Mouse (Mus musculus) hindbrain, postnatal 0 days (tissue): ENCODE measurements at regions not wholly inside any gene's neighbourhood (a gene's known extent, or its start where the extent isn't known, plus 50 kb on each side); places are given as distances from the start of the nearest gene placed in this dataset.
"Not testable (repeated sequence)": the region's sequence is repeated elsewhere in the genome, so short reads cannot be mapped to it uniquely, and the experiment has no call there.

Experiments
- ATAC-seq: fragments of 200-750 bp; cut with Nextera tagmentation; 2 replicates; pipeline ENCODE4 v1.8.0; 2017; ENCODE audit warnings: mild to moderate bottlenecking, moderate TSS enrichment, moderate library complexity
- DNase-seq: peaks from one replicate; pipeline ENCODE4 v3.0.0-alpha.2; 2015; ENCODE audit warnings: low spot score
- H3K27ac ChIP-seq: fragments of 300-500 bp; sonication (generic); 2 replicates; pipeline ENCODE4 v1.5.1; 2014; ENCODE audit warnings: mild to moderate bottlenecking
- H3K27me3 ChIP-seq: fragments of 300-500 bp; sonication (generic); 2 replicates; pipeline ENCODE4 v1.6.1; 2014; ENCODE audit warnings: low read length, mixed read lengths; ENCODE audit not compliant: insufficient read depth
- H3K36me3 ChIP-seq: fragments of 300-500 bp; sonication (generic); 2 replicates; pipeline ENCODE4 v1.6.1; 2014; ENCODE audit warnings: low read length, mixed read lengths; ENCODE audit not compliant: insufficient read depth
- H3K4me1 ChIP-seq: fragments of 300-500 bp; sonication (generic); 2 replicates; pipeline ENCODE4 v1.6.1; 2014; ENCODE audit warnings: antibody characterized with exemption, low read length, mixed read lengths; ENCODE audit not compliant: insufficient read depth
- H3K4me2 ChIP-seq: fragments of 300-500 bp; sonication (generic); 2 replicates; pipeline ENCODE4 v1.6.1; 2014; ENCODE audit warnings: low read depth, mild to moderate bottlenecking, low read length, moderate library complexity, mixed read lengths
- H3K4me3 ChIP-seq: fragments of 300-500 bp; sonication (generic); 2 replicates; pipeline ENCODE4 v1.5.1; 2014; ENCODE audit warnings: low read length
- H3K9ac ChIP-seq: fragments of 300-500 bp; sonication (generic); replicated peaks from 2 replicates; pipeline ENCODE4 v1.6.1; 2014; ENCODE audit warnings: mild to moderate bottlenecking, low read length, moderate library complexity, mixed read lengths
- H3K9me3 ChIP-seq: fragments of 300-500 bp; sonication (generic); 2 replicates; pipeline ENCODE4 v1.6.1; 2016; ENCODE audit warnings: low read length, mixed read lengths
- CTCF ChIP-seq: IDR thresholded peaks from 2 replicates; pipeline ENCODE4 v1.5.1; 2016; ENCODE audit warnings: antibody characterized with exemption, control low read depth, low read depth
- WGBS: fragments of 180-500 bp; shearing (Covaris S2); extraction: QIAGEN DNeasy Blood & Tissue Kit; methylation state at CpG from one replicate; pipeline ENCODE4 v1.1.7; 2014; 5-methylcytosine and 5-hydroxymethylcytosine counted together

DNA sequence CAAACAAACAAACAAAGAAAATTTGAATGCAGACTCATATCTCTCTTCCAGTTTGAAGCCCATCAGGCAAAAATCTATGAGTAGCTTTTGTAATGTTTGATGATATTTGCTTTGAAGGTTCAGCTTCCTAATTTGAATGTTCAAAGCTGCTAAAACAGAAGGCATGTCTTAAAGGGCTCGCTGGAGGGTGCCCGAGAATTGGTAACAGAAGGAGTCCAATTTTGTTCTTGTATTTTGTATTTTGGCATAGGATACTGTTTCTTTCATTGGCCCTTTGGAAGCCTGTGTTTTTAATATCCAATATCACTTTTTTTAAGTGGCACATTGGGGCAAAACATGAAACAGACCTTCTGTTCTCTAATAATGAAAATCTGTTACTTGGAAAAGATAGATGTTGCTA is 683.2 kb upstream of the Negr1 start:
- no peak overlapping the region for H3K27ac ChIP-seq
- no peaks in the 10 kb centered on the region for H3K9me3 ChIP-seq
- no peaks in the 10 kb centered on the region for H3K4me1 ChIP-seq
- ATAC-seq = no peak
- no peak overlapping the region for H3K9ac ChIP-seq
- no peak overlapping the region for H3K4me3 ChIP-seq
- WGBS = 79% methylated on average over 2 of the region's 2 CpGs
- no peak overlapping the region for H3K4me2 ChIP-seq
- DNase-seq = no peak
- no peaks in the 10 kb centered on the region for H3K27me3 ChIP-seq
- H3K36me3 ChIP-seq = no peaks in the 10 kb centered on the region
- no peak for TF ChIP-seq CTCF

DNA sequence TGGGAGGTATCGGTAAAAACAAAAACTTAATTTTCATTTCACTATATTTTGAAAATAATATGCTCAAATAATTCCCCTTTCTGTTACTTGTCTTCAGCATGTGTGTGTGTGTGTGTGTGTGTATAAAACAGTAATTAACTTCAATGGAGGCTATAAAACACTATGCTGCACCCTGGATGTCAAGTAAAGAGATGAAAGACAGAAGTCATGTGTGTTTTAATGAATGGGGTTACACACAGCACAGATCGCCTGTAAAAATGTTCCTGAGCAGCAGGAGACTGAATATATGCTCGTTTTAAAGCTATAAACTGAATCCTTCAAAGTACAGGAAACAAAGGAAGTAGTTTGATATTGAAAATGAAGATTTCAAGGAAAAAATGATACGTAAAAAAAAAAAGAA is 680.9 kb upstream of the Negr1 start:
- H3K4me1 ChIP-seq = no peaks in the 10 kb centered on the region
- ATAC-seq = no peak
- WGBS = 71% methylated on average over 4 of the region's 4 CpGs
- H3K9me3 ChIP-seq = no peaks in the 10 kb centered on the region
- no peak overlapping the region for H3K4me3 ChIP-seq
- H3K9ac ChIP-seq = no peak overlapping the region
- no peak for DNase-seq
- H3K36me3 ChIP-seq = no peaks in the 10 kb centered on the region
- H3K27ac ChIP-seq = no peak overlapping the region
- H3K27me3 ChIP-seq = no peaks in the 10 kb centered on the region
- TF ChIP-seq CTCF = no peak
- no peak overlapping the region for H3K4me2 ChIP-seq

DNA sequence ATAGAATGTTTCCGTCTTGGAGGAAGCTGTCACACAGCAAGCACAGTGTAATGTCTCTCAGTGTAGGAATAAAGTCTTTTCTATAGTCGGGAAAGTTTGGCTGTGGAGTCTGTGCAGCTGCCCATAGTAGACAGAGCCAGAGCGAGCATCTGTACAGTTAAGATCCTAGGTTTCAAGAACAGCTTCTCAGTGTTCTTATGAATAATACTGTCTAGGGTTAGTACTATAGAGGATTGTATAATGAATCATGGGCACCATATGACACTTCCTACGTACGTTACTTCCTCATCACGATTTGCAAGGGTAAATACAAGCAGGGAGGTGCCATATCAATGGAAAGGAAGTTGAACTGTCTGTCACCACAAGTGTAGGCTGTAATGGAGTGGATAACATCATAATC is 645.6 kb upstream of the Negr1 start:
- Histone ChIP-seq H3K9ac (no peak overlapping the region), H3K27me3 (no peaks in the 10 kb centered on the region), H3K36me3 (no peaks in the 10 kb centered on the region), H3K27ac (no peak overlapping the region), H3K9me3 (no peaks in the 10 kb centered on the region), H3K4me1 (no peaks in the 10 kb centered on the region), H3K4me3 (no peak overlapping the region), H3K4me2 (no peak overlapping the region)
- ATAC-seq = no peak
- WGBS = 90% methylated on average over 6 of the region's 6 CpGs
- no peak for TF ChIP-seq CTCF
- DNase-seq = no peak

DNA sequence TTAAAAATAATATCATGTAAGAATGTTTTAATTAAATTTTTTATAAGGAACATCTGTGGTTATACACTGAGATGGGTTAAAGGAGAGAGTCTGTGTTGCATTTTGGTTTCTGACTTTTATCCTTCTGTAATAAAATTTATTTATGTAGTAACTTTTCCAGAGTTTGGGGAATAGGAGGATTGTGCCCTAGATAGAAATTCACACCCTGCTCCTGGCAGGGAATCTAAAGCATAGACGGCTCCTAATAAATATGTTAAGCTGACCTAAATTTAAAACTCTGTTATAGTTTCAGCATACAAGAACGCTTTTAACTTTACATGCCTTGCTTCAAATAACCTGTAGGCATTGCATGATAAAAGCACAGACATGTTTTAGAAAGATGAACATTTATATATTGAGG is 618.7 kb upstream of the Negr1 start:
- TF ChIP-seq CTCF = no peak
- no peaks in the 10 kb centered on the region for H3K27me3 ChIP-seq
- ATAC-seq (no peak), DNase-seq (no peak)
- no peaks in the 10 kb centered on the region for H3K4me1 ChIP-seq
- no peak overlapping the region for H3K4me3 ChIP-seq
- H3K4me2 ChIP-seq = no peak overlapping the region
- H3K36me3 ChIP-seq = no peaks in the 10 kb centered on the region
- H3K9me3 ChIP-seq = no peaks in the 10 kb centered on the region
- no peak overlapping the region for H3K9ac ChIP-seq
- no peak overlapping the region for H3K27ac ChIP-seq
- WGBS = 80% methylated on average over 2 of the region's 2 CpGs

DNA sequence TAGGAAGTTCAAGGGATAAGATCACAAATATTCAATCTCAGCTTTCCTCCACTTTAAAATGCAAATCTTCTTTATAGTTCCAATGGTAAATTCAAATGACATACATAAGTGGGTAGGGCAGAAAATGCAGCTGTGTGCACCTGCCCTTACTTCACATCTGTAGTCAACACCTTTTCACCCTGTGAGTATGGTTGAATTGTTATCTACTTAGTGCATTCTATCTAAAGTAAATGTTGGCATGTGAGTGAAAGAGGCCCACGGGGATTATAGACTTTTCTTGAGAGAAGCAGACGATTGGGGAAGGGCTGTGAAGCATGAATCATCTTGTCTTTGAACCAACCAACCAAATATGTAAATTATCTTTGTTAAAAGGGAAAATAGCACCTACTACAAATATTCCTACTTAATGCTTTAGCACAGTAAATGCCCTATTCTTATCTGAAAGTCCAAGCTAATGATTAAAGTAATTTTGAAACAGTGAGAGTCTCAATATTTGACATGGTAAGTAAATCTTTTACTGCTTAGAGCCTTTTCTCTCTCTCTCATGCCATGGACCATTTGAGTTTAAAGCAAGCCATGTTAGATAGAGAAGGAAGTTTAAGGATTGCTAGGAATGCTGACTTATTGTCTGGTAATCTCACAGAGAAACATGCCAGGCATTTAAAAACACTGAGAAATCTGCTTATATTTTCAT is 617.4 kb upstream of the Negr1 start:
- H3K36me3 ChIP-seq = no peaks in the 10 kb centered on the region
- no peaks in the 10 kb centered on the region for H3K9me3 ChIP-seq
- H3K27me3 ChIP-seq = no peaks in the 10 kb centered on the region
- no peak overlapping the region for H3K4me3 ChIP-seq
- no peak for DNase-seq
- no peak overlapping the region for H3K27ac ChIP-seq
- no peak for TF ChIP-seq CTCF
- 33% methylated on average over 2 of the region's 2 CpGs for WGBS
- H3K4me1 ChIP-seq = no peaks in the 10 kb centered on the region
- no peak for ATAC-seq
- no peak overlapping the region for H3K9ac ChIP-seq
- no peak overlapping the region for H3K4me2 ChIP-seq

DNA sequence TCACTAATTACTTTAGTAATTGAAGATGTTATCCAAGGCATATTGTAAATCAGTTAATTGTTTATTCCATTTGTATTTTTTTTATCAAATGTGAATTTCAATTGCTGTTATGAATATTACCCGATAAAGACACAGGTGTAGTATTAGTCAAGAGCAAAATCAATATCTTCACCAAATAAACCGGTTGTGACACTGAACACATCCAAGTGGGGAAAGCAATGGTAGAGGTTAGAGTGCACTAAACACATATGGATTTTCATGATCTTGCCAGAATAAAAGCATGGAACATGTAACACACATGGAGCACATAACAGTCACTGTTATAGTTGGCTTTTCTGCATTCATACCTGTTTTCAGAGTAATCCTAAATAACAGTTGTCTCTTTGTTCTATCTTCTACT is 616.4 kb upstream of the Negr1 start:
- Histone ChIP-seq H3K4me2 (no peak overlapping the region), H3K27ac (no peak overlapping the region), H3K9ac (no peak overlapping the region), H3K9me3 (no peaks in the 10 kb centered on the region), H3K4me3 (no peak overlapping the region), H3K4me1 (no peaks in the 10 kb centered on the region), H3K27me3 (no peaks in the 10 kb centered on the region), H3K36me3 (no peaks in the 10 kb centered on the region)
- no peak for ATAC-seq
- WGBS = 97% methylated on average over 2 of the region's 2 CpGs
- DNase-seq = no peak
- no peak for TF ChIP-seq CTCF

DNA sequence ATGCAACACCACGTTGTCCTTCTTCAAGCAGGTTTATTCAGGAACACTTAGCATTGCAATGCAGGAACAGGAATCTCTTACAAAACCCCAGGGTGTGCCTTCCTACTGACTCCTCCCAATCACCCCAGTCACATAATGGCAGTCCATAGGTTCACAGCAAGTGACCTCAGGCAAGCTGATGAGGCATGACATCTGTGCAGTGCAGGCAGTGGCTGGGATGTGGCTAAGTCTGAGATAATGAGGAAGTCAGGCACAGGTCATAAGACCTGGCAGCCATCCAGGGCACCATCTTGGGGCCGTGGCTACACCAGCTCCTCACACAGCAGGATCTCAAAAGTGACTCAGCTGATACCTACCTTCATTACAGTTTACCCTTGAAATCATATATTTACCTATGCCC is 599.1 kb upstream of the Negr1 start:
- DNase-seq, H3K9me3 ChIP-seq, H3K36me3 ChIP-seq, H3K4me1 ChIP-seq, H3K4me2 ChIP-seq, ATAC-seq, H3K4me3 ChIP-seq, H3K9ac ChIP-seq, H3K27me3 ChIP-seq, H3K27ac ChIP-seq: not testable (repeated sequence)
- 20% methylated on average over 2 of the region's 2 CpGs for WGBS
